Mouse (Mus musculus): Measurements from ENCODE around the gene Auts2. TPM values are rescaled to one million over a fixed set of nuclear protein-coding genes. Genes with fewer than 3 reads are reported as not detected.

The Auts2 gene
- polyA plus RNA-seq, 1 experiment from 2014 or later: 17.9 TPM

DNA sequence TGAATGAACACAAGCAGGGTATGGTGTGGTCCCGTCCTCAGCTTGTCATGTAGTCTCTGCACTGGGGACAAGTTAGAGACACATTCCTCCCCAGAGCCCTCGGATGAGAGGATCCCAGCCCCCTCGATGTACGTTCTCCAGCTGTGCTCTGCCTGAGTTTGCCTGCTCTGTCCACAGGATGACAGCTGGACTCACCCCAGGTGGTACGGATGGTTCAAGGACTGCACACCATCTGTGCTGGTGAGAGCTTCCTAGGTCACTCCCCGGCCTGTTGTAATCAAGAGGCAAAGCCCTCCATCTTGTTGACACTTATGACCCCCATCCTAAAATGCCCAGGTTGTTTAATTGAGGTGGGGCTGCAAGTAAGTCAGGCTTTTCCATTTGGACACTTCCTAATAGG lies 839.4 kb downstream of the Auts2 start:
- Histone ChIP-seq H3K27ac (ENCODE audit: low read length) (no peak overlapping the region), H3K4me3 (ENCODE audit: low read length) (no peak overlapping the region), H3K9me3 (ENCODE audit: low read length) (no peaks in the 10 kb centered on the region), H3K36me3 (ENCODE audit: insufficient read depth, low read length) (no peaks in the 10 kb centered on the region), H3K4me1 (ENCODE audit: insufficient read depth, low read length) (no peaks in the 10 kb centered on the region), H3K4me2 (replicated peaks; ENCODE audit: low read depth, low read length) (no peak overlapping the region), H3K27me3 (ENCODE audit: insufficient read depth, low read length) (no peaks in the 10 kb centered on the region), H3K9ac (replicated peaks; ENCODE audit: low read length) (no peak overlapping the region)
- 46% methylated on average over 6 of the region's 6 CpGs for WGBS
- no peak for ATAC-seq (ENCODE audit: low FRiP score, low TSS enrichment)

GRCm38 (mm10) chr5:131702840-131703392 lies 840.2 kb downstream of the Auts2 start:
- Histone ChIP-seq H3K27ac (ENCODE audit: low read length) (no peak overlapping the region), H3K4me2 (replicated peaks; ENCODE audit: low read depth, low read length) (no peak overlapping the region), H3K4me3 (ENCODE audit: low read length) (no peak overlapping the region), H3K9me3 (ENCODE audit: low read length) (no peaks in the 10 kb centered on the region), H3K36me3 (ENCODE audit: insufficient read depth, low read length) (no peaks in the 10 kb centered on the region), H3K4me1 (ENCODE audit: insufficient read depth, low read length) (0 out of 2 replicates have a peak, but pooled peaks cover under 1% of the 10 kb centered on the region), H3K27me3 (ENCODE audit: insufficient read depth, low read length) (no peaks in the 10 kb centered on the region), H3K9ac (replicated peaks; ENCODE audit: low read length) (no peak overlapping the region)
- ATAC-seq (ENCODE audit: low FRiP score, low TSS enrichment): no peak
- WGBS: 91% methylated on average over 6 of the region's 6 CpGs

DNA sequence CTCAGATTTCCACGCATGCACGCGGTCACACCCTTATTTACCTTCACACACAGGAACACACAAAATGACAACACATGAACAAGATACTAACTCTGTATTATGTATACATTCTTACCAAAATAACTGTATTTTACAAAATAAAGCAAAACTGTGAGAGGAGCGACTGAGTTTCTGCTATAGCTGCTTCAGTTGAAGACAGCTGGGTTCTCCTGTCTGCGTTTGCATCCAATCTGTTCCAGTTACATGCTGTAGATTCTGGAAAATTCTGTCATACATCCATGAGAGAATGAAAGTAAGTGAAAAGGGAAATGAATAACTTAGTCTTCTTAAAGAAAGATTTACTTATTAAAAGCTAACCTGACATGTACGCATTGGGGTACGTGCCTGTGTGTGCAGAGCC lies 844.2 kb downstream of the Auts2 start:
- H3K9ac ChIP-seq (replicated peaks; ENCODE audit: low read length): no peak overlapping the region
- ATAC-seq (ENCODE audit: low FRiP score, low TSS enrichment): no peak
- H3K27ac ChIP-seq (ENCODE audit: low read length): no peak overlapping the region
- no peak overlapping the region for H3K4me2 ChIP-seq (replicated peaks; ENCODE audit: low read depth, low read length)
- no peaks in the 10 kb centered on the region for H3K36me3 ChIP-seq (ENCODE audit: insufficient read depth, low read length)
- 93% methylated on average over 7 of the region's 7 CpGs for WGBS
- no peak overlapping the region for H3K4me3 ChIP-seq (ENCODE audit: low read length)
- H3K27me3 ChIP-seq (ENCODE audit: insufficient read depth, low read length): no peaks in the 10 kb centered on the region
- 0 out of 2 replicates have a peak, but pooled peaks cover 4% of the 10 kb centered on the region for H3K4me1 ChIP-seq (ENCODE audit: insufficient read depth, low read length)
- H3K9me3 ChIP-seq (ENCODE audit: low read length): no peaks in the 10 kb centered on the region

- Histone ChIP-seq H3K27ac (ENCODE audit: low read length) (no peak overlapping the region), H3K36me3 (ENCODE audit: insufficient read depth, low read length) (no peaks in the 10 kb centered on the region), H3K4me2 (replicated peaks; ENCODE audit: low read depth, low read length) (no peak overlapping the region), H3K9ac (replicated peaks; ENCODE audit: low read length) (no peak overlapping the region), H3K4me3 (ENCODE audit: low read length) (no peak overlapping the region), H3K4me1 (ENCODE audit: insufficient read depth, low read length) (no peaks in the 10 kb centered on the region), H3K27me3 (ENCODE audit: insufficient read depth, low read length) (no peaks in the 10 kb centered on the region), H3K9me3 (ENCODE audit: low read length) (no peaks in the 10 kb centered on the region)
- WGBS: 78% methylated on average over 1 of the region's 1 CpGs
- ATAC-seq (ENCODE audit: low FRiP score, low TSS enrichment): no peak
Observed at GRCm38 (mm10) chr5:131690781-131691180, 852.4 kb downstream of the Auts2 start.

DNA sequence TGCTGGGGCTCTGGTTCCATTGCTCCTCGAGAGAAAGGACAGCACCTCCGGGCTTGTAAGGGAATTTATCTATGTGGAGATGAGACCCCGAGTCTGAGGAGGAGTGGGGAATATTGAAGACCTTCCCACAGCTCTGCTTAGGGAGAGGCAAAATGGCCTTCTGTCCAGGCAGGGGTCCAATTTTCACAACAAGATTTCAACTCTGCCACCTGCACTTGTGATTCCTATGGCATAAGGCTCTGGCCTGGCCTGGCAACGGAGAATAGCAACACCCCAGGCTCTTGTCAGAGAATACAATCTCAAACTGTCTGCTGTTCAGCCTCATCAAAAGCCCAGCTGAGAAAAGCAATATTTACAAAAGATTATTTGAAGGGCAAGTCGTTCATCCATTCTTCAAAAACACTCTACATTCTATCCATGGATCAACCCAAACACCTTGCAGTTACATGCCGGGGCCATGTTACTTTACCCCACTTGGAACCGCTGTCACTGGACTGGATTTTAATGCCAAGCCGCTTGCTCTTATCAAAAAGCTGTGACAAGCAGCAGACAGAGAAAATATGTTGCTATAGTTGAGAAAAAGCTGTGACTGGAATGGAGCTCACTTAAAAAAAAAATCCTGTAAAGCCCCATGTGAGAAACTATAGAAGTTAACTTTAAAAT lies 856.1 kb downstream of the Auts2 start:
- H3K27ac ChIP-seq (ENCODE audit: low read length): no peak overlapping the region
- H3K9ac ChIP-seq (replicated peaks; ENCODE audit: low read length): no peak overlapping the region
- WGBS: 86% methylated on average over 8 of the region's 8 CpGs
- no peaks in the 10 kb centered on the region for H3K27me3 ChIP-seq (ENCODE audit: insufficient read depth, low read length)
- no peaks in the 10 kb centered on the region for H3K36me3 ChIP-seq (ENCODE audit: insufficient read depth, low read length)
- no peaks in the 10 kb centered on the region for H3K4me1 ChIP-seq (ENCODE audit: insufficient read depth, low read length)
- peaks cover 7% of the 10 kb centered on the region for H3K9me3 ChIP-seq (ENCODE audit: low read length)
- H3K4me2 ChIP-seq (replicated peaks; ENCODE audit: low read depth, low read length): no peak overlapping the region
- H3K4me3 ChIP-seq (ENCODE audit: low read length): no peak overlapping the region
- ATAC-seq (ENCODE audit: low FRiP score, low TSS enrichment): no peak

DNA sequence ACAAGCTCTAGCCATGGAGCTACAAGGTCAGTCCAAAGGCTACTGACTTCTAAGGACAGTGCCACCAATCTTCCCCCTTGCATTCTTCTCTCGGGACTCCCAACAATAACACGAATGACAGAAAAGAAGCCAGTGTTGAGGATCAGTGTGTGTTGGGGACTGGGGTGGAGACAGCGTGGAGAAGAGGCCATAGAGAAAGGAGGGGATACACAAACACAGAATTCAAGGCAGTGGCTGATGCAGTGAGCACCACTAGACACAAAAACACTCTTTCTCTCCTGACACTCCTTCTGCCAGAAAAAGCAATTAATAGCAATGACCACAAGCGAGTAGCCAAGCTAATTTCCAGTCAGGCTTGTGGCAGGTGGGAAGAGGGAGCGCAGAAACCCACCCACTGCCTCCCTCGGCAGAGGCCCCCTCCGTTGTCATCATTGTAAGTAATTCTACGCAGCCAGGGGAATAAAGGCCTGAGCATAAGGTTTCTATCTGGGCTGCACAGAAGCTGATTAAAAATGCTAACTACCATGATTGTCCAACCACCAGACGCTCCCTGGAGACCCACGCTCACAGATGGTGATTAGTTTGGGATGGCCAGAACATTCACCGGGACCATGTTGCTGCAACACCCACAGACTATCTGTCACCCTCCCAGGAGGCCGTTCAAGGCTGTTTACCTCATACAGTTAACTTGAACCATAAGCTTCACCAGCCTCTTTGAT lies 862.9 kb downstream of the Auts2 start:
- ATAC-seq (ENCODE audit: low FRiP score, low TSS enrichment): no peak

DNA sequence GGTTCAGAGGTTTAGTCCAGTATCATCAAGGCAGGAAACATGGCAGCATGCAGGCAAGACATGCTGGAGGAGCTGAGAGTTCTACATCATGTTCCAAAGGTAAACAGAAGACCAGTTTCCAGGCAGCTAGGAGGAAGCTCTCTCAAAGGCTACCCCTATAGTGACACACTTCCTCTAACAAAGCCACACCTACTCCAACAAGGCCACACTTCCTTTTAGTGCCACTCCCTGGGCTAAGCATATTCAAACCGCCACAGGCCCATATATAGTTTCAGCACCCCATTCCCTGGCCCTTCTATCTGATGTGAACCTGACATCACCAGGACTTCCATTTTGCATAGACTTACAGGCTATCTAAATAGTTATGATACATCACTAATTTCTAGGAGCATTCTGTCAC lies 863.6 kb downstream of the Auts2 start:
- WGBS: 92% methylated on average over 1 of the region's 1 CpGs
- H3K4me2 ChIP-seq (replicated peaks; ENCODE audit: low read depth, low read length): no peak overlapping the region
- no peak for ATAC-seq (ENCODE audit: low FRiP score, low TSS enrichment)
- peaks cover 7% of the 10 kb centered on the region for H3K9me3 ChIP-seq (ENCODE audit: low read length)
- H3K27me3 ChIP-seq (ENCODE audit: insufficient read depth, low read length): no peaks in the 10 kb centered on the region
- no peaks in the 10 kb centered on the region for H3K4me1 ChIP-seq (ENCODE audit: insufficient read depth, low read length)
- H3K36me3 ChIP-seq (ENCODE audit: insufficient read depth, low read length): no peaks in the 10 kb centered on the region
- no peak overlapping the region for H3K9ac ChIP-seq (replicated peaks; ENCODE audit: low read length)
- H3K27ac ChIP-seq (ENCODE audit: low read length): no peak overlapping the region
- no peak overlapping the region for H3K4me3 ChIP-seq (ENCODE audit: low read length)

More for the DNA sequence above, 862.9 kb downstream of the Auts2 start:
- H3K4me1 ChIP-seq (ENCODE audit: insufficient read depth, low read length): no peaks in the 10 kb centered on the region
- H3K27me3 ChIP-seq (ENCODE audit: insufficient read depth, low read length): no peaks in the 10 kb centered on the region
- 73% methylated on average over 12 of the region's 12 CpGs for WGBS
- peaks cover 7% of the 10 kb centered on the region for H3K9me3 ChIP-seq (ENCODE audit: low read length)
- H3K27ac ChIP-seq (ENCODE audit: low read length): no peak overlapping the region
- no peaks in the 10 kb centered on the region for H3K36me3 ChIP-seq (ENCODE audit: insufficient read depth, low read length)
- H3K4me3 ChIP-seq (ENCODE audit: low read length): no peak overlapping the region
- no peak overlapping the region for H3K9ac ChIP-seq (replicated peaks; ENCODE audit: low read length)
- H3K4me2 ChIP-seq (replicated peaks; ENCODE audit: low read depth, low read length): no peak overlapping the region

DNA sequence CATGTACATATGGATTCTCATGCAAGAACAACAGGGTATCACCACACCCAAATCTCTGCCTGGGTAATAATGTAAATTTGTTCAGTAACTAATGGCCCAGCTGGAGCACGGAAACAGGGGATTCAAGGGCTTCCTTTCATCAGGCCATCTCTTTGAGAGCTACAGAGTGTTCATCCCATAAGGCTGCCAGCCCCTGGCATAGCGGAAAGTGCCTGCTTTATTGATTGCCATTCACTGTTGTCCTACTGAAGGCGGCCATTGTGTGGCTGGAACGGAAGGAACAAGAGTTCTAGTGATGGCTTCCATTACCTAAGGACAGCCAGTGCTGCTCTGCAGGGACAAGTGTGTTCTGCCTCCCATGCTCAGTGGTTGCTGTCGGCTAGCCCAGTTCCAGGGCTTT lies 865.6 kb downstream of the Auts2 start:
- H3K36me3 ChIP-seq (ENCODE audit: insufficient read depth, low read length): no peaks in the 10 kb centered on the region
- no peak overlapping the region for H3K4me3 ChIP-seq (ENCODE audit: low read length)
- H3K4me1 ChIP-seq (ENCODE audit: insufficient read depth, low read length): no peaks in the 10 kb centered on the region
- WGBS: 89% methylated on average over 5 of the region's 5 CpGs
- no peaks in the 10 kb centered on the region for H3K27me3 ChIP-seq (ENCODE audit: insufficient read depth, low read length)
- no peak overlapping the region for H3K9ac ChIP-seq (replicated peaks; ENCODE audit: low read length)
- no peak for ATAC-seq (ENCODE audit: low FRiP score, low TSS enrichment)
- no peak overlapping the region for H3K27ac ChIP-seq (ENCODE audit: low read length)
- no peaks in the 10 kb centered on the region for H3K9me3 ChIP-seq (ENCODE audit: low read length)
- no peak overlapping the region for H3K4me2 ChIP-seq (replicated peaks; ENCODE audit: low read depth, low read length)

GRCm38 (mm10) chr5:131673696-131674095 lies 869.4 kb downstream of the Auts2 start:
- no peaks in the 10 kb centered on the region for H3K9me3 ChIP-seq (ENCODE audit: low read length)
- H3K9ac ChIP-seq (replicated peaks; ENCODE audit: low read length): no peak overlapping the region
- H3K4me1 ChIP-seq (ENCODE audit: insufficient read depth, low read length): no peaks in the 10 kb centered on the region
- WGBS: 84% methylated on average over 4 of the region's 4 CpGs
- H3K36me3 ChIP-seq (ENCODE audit: insufficient read depth, low read length): no peaks in the 10 kb centered on the region
- H3K4me2 ChIP-seq (replicated peaks; ENCODE audit: low read depth, low read length): no peak overlapping the region
- no peak overlapping the region for H3K4me3 ChIP-seq (ENCODE audit: low read length)
- H3K27ac ChIP-seq (ENCODE audit: low read length): no peak overlapping the region
- H3K27me3 ChIP-seq (ENCODE audit: insufficient read depth, low read length): no peaks in the 10 kb centered on the region
- ATAC-seq (ENCODE audit: low FRiP score, low TSS enrichment): no peak

DNA sequence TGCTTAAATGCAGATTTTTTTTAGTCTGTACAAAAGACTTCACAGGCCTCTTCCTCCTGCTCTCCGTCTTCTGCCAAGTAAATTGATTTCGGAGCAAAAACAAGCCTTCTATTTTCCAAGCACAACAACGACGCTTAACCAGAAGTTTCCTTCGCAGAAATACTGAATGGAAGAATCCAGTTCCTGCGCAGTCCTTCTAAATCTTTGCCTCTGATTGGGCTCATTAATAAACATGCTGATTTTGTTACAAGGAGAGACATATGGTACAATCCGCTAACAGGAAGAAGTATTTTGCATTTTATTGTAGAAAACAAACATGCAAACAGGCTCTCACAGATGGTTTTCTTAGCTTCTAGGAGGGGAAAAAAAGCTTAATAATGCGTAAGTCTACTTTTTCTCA lies 878.1 kb downstream of the Auts2 start:
- Histone ChIP-seq H3K27ac (ENCODE audit: low read length) (no peak overlapping the region), H3K27me3 (ENCODE audit: insufficient read depth, low read length) (no peaks in the 10 kb centered on the region), H3K9ac (replicated peaks; ENCODE audit: low read length) (no peak overlapping the region), H3K4me3 (ENCODE audit: low read length) (no peak overlapping the region), H3K4me2 (replicated peaks; ENCODE audit: low read depth, low read length) (no peak overlapping the region), H3K4me1 (ENCODE audit: insufficient read depth, low read length) (no peaks in the 10 kb centered on the region), H3K36me3 (ENCODE audit: insufficient read depth, low read length) (no peaks in the 10 kb centered on the region), H3K9me3 (ENCODE audit: low read length) (no peaks in the 10 kb centered on the region)
- WGBS: 86% methylated on average over 8 of the region's 8 CpGs
- no peak for ATAC-seq (ENCODE audit: low FRiP score, low TSS enrichment)

All from kidney, embryonic 16.5 days (tissue).